Mouse (Mus musculus) C2C12 (cell line): ENCODE data around the gene Ccl6.

ENCODE experiments used
- CEBPB ChIP-seq: IDR thresholded peaks from one replicate; pipeline ENCODE4 v1.6.1; 2011; ENCODE audit warnings: low read depth, mild to moderate bottlenecking, control low read depth, moderate library complexity
- CTCF ChIP-seq: IDR thresholded peaks from one replicate; pipeline ENCODE4 v1.5.1; 2011; ENCODE audit not compliant: control insufficient read depth, insufficient read depth, insufficient read length
- MAX ChIP-seq: IDR thresholded peaks from one replicate; pipeline ENCODE4 v1.6.1; 2011; ENCODE audit warnings: mild to moderate bottlenecking, control low read depth

- TF ChIP-seq CTCF (peak; percentile 44), MAX (no peak), CEBPB (no peak)
These were observed 39.9 kb upstream of the Ccl6 start for GRCm38 (mm10) chr11:83632744-83633143.
